Mouse (Mus musculus) cerebellum, adult 11 months (tissue): Measurements from ENCODE around the gene Spink4.
A peak's percentile ranks its signal among the peaks of the same experiment; 100 is the strongest.

Source experiments
- DNase-seq: peaks from one replicate; pipeline ENCODE4 v3.0.0; 2022

Gene Spink4

GRCm38 (mm10) chr4:40969781-40970591 is 50.1 kb downstream of the Spink4 start:
- DNase-seq: no peak

- DNase-seq: no peak
These were observed 50.7 kb downstream of the Spink4 start for GRCm38 (mm10) chr4:40970592-40970841.

- DNase-seq: peak; percentile 93
These were observed 51.2 kb downstream of the Spink4 start, which contains the start of gene Nfx1 for GRCm38 (mm10) chr4:40970842-40971701. Gene Nfx1 (plus strand): TSS chr4:40970906.

GRCm38 (mm10) chr4:40971744-40972143 is 51.9 kb downstream of the Spink4 start:
- DNase-seq: no peak

GRCm38 (mm10) chr4:40974011-40974410 is 54.2 kb downstream of the Spink4 start:
- no peak for DNase-seq

- no peak for DNase-seq
These were observed 55.8 kb downstream of the Spink4 start for GRCm38 (mm10) chr4:40975678-40976077.

- DNase-seq: no peak
These were observed 56.8 kb downstream of the Spink4 start for GRCm38 (mm10) chr4:40976651-40977050.

GRCm38 (mm10) chr4:40979430-40979829 is 59.6 kb downstream of the Spink4 start:
- no peak for DNase-seq
